Mouse (Mus musculus): ENCODE data around the gene Blnk. TPM values are rescaled to one million over a fixed set of nuclear protein-coding genes. Genes with fewer than 3 reads are reported as not detected.

The Blnk gene
- polyA plus RNA-seq, 1 experiment from 2014 or later = 23.8 TPM

- Histone ChIP-seq H3K36me3 (ENCODE audit: control insufficient read depth, insufficient read depth) (no peaks in the 10 kb centered on the region), H3K4me1 (replicated peaks; ENCODE audit: control insufficient read depth, insufficient read depth, low read length) (no peaks in the 10 kb centered on the region), H3K4me3 (ENCODE audit: low read depth, low read length) (no peak within 1 kb of the TSS), H3K9ac (ENCODE audit: low read depth, low read length) (no peak within 1 kb of the TSS), H3K9me3 (ENCODE audit: control insufficient read depth) (no peaks in the 10 kb centered on the region), H3K4me2 (replicated peaks; ENCODE audit: low read depth) (no peak within 1 kb of the TSS), H3K27me3 (replicated peaks; ENCODE audit: control insufficient read depth, insufficient read depth, low read length) (no peaks in the 10 kb centered on the region; the same call in 1 of the 2 replicates), H3K27ac (ENCODE audit: low read depth, low read length) (no peak within 1 kb of the TSS)
- no peak for TF ChIP-seq CTCF (IDR thresholded peaks at IDR 0.05; ENCODE audit: low read depth)
- WGBS = 89% methylated on average over 6 of the region's 6 CpGs
- no peak for ATAC-seq
Observed at GRCm38 (mm10) chr19:41029219-41029618, 34.9 kb upstream of the Blnk start, which contains the start of gene Dntt. Dntt (plus strand) TSS chr19:41029275.

- Histone ChIP-seq H3K9ac (ENCODE audit: low read depth, low read length) (no peak overlapping the region), H3K27me3 (replicated peaks; ENCODE audit: control insufficient read depth, insufficient read depth, low read length) (no peaks in the 10 kb centered on the region; the same call in 1 of the 2 replicates), H3K36me3 (ENCODE audit: control insufficient read depth, insufficient read depth) (no peaks in the 10 kb centered on the region), H3K27ac (ENCODE audit: low read depth, low read length) (no peak overlapping the region), H3K4me1 (replicated peaks; ENCODE audit: control insufficient read depth, insufficient read depth, low read length) (no peaks in the 10 kb centered on the region), H3K4me3 (ENCODE audit: low read depth, low read length) (no peak overlapping the region), H3K4me2 (replicated peaks; ENCODE audit: low read depth) (no peak overlapping the region), H3K9me3 (ENCODE audit: control insufficient read depth) (no peaks in the 10 kb centered on the region)
- no peak for TF ChIP-seq CTCF (IDR thresholded peaks at IDR 0.05; ENCODE audit: low read depth)
- ATAC-seq = no peak
- WGBS = 91% methylated on average over 9 of the region's 9 CpGs
Observed at GRCm38 (mm10) chr19:41027601-41028000, 33.3 kb upstream of the Blnk start.

- no peak overlapping the region for H3K4me3 ChIP-seq (ENCODE audit: low read depth, low read length)
- no peak overlapping the region for H3K4me2 ChIP-seq (replicated peaks; ENCODE audit: low read depth)
- H3K4me1 ChIP-seq (replicated peaks; ENCODE audit: control insufficient read depth, insufficient read depth, low read length) = no peaks in the 10 kb centered on the region
- TF ChIP-seq CTCF (IDR thresholded peaks at IDR 0.05; ENCODE audit: low read depth) = no peak
- H3K9me3 ChIP-seq (ENCODE audit: control insufficient read depth) = no peaks in the 10 kb centered on the region
- 92% methylated on average over 5 of the region's 5 CpGs for WGBS
- H3K27me3 ChIP-seq (replicated peaks; ENCODE audit: control insufficient read depth, insufficient read depth, low read length) = no peaks in the 10 kb centered on the region; the same call in 1 of the 2 replicates
- no peak for ATAC-seq
- no peak overlapping the region for H3K9ac ChIP-seq (ENCODE audit: low read depth, low read length)
- H3K36me3 ChIP-seq (ENCODE audit: control insufficient read depth, insufficient read depth) = no peaks in the 10 kb centered on the region
- no peak overlapping the region for H3K27ac ChIP-seq (ENCODE audit: low read depth, low read length)
Observed at GRCm38 (mm10) chr19:41027024-41027423, 32.7 kb upstream of the Blnk start.

GRCm38 (mm10) chr19:41026551-41026950 lies 32.2 kb upstream of the Blnk start:
- Histone ChIP-seq H3K4me2 (replicated peaks; ENCODE audit: low read depth) (no peak overlapping the region), H3K4me1 (replicated peaks; ENCODE audit: control insufficient read depth, insufficient read depth, low read length) (no peaks in the 10 kb centered on the region), H3K27ac (ENCODE audit: low read depth, low read length) (no peak overlapping the region), H3K4me3 (ENCODE audit: low read depth, low read length) (no peak overlapping the region), H3K9me3 (ENCODE audit: control insufficient read depth) (no peaks in the 10 kb centered on the region), H3K9ac (ENCODE audit: low read depth, low read length) (no peak overlapping the region), H3K36me3 (ENCODE audit: control insufficient read depth, insufficient read depth) (no peaks in the 10 kb centered on the region), H3K27me3 (replicated peaks; ENCODE audit: control insufficient read depth, insufficient read depth, low read length) (no peaks in the 10 kb centered on the region; the same call in 1 of the 2 replicates)
- TF ChIP-seq CTCF (IDR thresholded peaks at IDR 0.05; ENCODE audit: low read depth) = no peak
- 79% methylated on average over 8 of the region's 8 CpGs for WGBS
- no peak for ATAC-seq

DNA sequence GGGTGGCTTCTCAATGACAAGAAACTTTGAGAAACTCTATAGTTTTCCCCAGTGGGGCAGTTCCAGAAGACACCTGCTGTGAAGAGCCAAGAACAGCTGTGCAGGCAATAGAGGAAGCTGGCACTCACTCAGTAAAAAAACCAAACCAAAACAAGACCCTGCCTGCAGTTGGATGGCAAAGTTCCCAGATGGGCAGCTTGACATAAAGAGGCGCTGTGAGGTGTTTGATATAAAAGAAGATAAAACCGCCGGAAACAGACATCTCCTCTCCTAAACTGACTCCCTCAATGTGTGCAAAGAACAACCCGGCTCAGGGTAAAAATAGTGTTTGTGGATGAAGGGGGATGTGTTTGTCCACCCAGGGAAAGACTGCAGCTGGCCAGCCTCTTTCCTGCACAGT lies 27.9 kb upstream of the Blnk start:
- ATAC-seq = no peak
- Histone ChIP-seq H3K4me2 (replicated peaks; ENCODE audit: low read depth) (no peak overlapping the region), H3K36me3 (ENCODE audit: control insufficient read depth, insufficient read depth) (no peaks in the 10 kb centered on the region), H3K9me3 (ENCODE audit: control insufficient read depth) (no peaks in the 10 kb centered on the region), H3K4me3 (ENCODE audit: low read depth, low read length) (no peak overlapping the region), H3K4me1 (replicated peaks; ENCODE audit: control insufficient read depth, insufficient read depth, low read length) (no peaks in the 10 kb centered on the region), H3K27me3 (replicated peaks; ENCODE audit: control insufficient read depth, insufficient read depth, low read length) (no peaks in the 10 kb centered on the region; the same call in 1 of the 2 replicates), H3K9ac (ENCODE audit: low read depth, low read length) (no peak overlapping the region), H3K27ac (ENCODE audit: low read depth, low read length) (no peak overlapping the region)
- no peak for TF ChIP-seq CTCF (IDR thresholded peaks at IDR 0.05; ENCODE audit: low read depth)
- 86% methylated on average over 4 of the region's 4 CpGs for WGBS

GRCm38 (mm10) chr19:41020537-41020936 lies 26.2 kb upstream of the Blnk start:
- 63% methylated on average over 3 of the region's 3 CpGs for WGBS
- no peak overlapping the region for H3K4me3 ChIP-seq (ENCODE audit: low read depth, low read length)
- no peak overlapping the region for H3K9ac ChIP-seq (ENCODE audit: low read depth, low read length)
- TF ChIP-seq CTCF (IDR thresholded peaks at IDR 0.05; ENCODE audit: low read depth) = no peak
- no peaks in the 10 kb centered on the region for H3K4me1 ChIP-seq (replicated peaks; ENCODE audit: control insufficient read depth, insufficient read depth, low read length)
- no peaks in the 10 kb centered on the region for H3K27me3 ChIP-seq (replicated peaks; ENCODE audit: control insufficient read depth, insufficient read depth, low read length)
- ATAC-seq = no peak
- H3K36me3 ChIP-seq (ENCODE audit: control insufficient read depth, insufficient read depth) = no peaks in the 10 kb centered on the region
- H3K9me3 ChIP-seq (ENCODE audit: control insufficient read depth) = no peaks in the 10 kb centered on the region
- no peak overlapping the region for H3K27ac ChIP-seq (ENCODE audit: low read depth, low read length)
- no peak overlapping the region for H3K4me2 ChIP-seq (replicated peaks; ENCODE audit: low read depth)

- Histone ChIP-seq H3K9me3 (ENCODE audit: control insufficient read depth) (no peaks in the 10 kb centered on the region), H3K9ac (ENCODE audit: low read depth, low read length) (no peak overlapping the region), H3K4me1 (replicated peaks; ENCODE audit: control insufficient read depth, insufficient read depth, low read length) (no peaks in the 10 kb centered on the region), H3K36me3 (ENCODE audit: control insufficient read depth, insufficient read depth) (no peaks in the 10 kb centered on the region), H3K27me3 (replicated peaks; ENCODE audit: control insufficient read depth, insufficient read depth, low read length) (no peaks in the 10 kb centered on the region), H3K4me2 (replicated peaks; ENCODE audit: low read depth) (no peak overlapping the region), H3K27ac (ENCODE audit: low read depth, low read length) (no peak overlapping the region), H3K4me3 (ENCODE audit: low read depth, low read length) (no peak overlapping the region)
- no peak for ATAC-seq
- 56% methylated on average over 5 of the region's 5 CpGs for WGBS
- TF ChIP-seq CTCF (IDR thresholded peaks at IDR 0.05; ENCODE audit: low read depth) = no peak
Observed at GRCm38 (mm10) chr19:41019164-41019675, 24.9 kb upstream of the Blnk start.

Data from intestine, postnatal 0 days (tissue).